Mouse (Mus musculus): ENCODE data around the gene Thada.
"Not testable (repeated sequence)": the region's sequence is repeated elsewhere in the genome, so short reads cannot be mapped to it uniquely, and the experiment has no call there.

Thada gene

DNA sequence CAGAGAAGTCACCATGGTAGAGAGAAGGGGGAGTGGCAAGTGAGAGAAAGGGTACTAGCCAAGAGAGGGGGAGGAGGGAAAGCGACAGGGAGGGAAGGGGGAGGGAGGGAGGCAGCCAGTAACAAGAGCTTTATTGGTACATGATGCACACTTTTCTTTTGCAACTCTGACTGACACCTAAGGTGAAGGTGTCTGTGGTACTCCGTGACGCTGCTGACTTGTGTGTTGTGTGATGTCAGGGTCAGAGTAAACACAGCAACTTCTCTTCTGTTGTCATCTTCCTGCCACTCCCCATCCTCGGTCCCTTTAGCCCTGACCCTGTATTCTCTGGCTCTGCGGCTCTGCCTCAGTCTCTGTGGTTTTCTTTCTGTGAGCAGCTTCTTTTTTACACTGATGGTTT lies 239.8 kb downstream of the Thada start:
- no peak for DNase-seq (ENCODE audit: low read depth, low spot score)

DNA sequence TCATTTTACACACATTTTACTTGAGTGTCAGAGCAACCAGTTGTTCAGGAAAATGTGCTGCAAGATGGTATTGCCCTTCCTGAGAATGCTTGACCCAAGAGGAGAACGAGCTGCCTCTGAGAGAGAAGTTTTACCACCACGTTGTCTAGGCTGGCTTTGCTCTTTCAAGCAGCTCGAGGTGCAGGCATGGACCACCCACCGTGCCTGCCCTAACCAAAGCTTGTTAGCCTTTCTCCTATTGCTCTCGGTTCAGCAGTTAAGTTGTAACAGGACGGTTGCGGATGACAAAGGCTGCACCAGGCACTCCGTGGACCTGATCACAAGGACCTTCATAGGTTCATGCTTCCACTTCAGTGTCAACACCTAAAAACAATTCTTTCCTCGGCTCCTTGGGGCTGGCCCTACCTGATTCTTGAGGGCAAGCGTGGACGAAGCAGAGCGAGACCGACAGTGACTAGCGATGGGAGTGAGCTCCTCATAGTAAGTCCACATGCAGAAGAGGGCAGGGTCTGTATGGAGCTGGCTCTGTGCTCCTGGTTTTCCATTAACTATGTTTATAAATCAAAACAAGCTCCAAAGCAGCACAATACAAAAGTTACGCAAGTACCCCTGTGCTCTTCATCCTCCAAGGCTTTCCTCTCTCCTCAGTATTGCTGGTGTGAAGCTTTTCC lies 241.7 kb downstream of the Thada start:
- DNase-seq (ENCODE audit: low read depth, low spot score), result no peak

DNA sequence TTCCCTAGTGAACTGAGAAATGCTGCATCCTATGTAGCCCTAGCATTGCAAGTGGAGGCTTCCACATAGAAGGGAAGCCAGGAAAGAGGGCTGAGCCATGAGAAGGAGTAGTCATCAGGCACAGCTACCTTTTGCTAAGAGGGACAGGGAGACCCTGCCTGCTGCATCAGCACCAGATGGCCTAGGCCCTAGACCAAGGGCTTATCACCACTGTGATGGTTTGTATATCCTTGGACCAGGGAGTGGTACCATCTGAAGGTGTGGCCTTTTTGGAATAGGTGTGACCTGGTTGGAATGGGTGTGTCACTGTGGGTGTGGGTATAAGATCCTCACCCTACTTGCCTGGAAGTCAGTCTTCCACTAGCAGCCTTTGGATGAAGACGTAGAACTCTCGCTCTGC lies 247.2 kb downstream of the Thada start:
- DNase-seq (ENCODE audit: low read depth, low spot score), result not testable (repeated sequence)

DNA sequence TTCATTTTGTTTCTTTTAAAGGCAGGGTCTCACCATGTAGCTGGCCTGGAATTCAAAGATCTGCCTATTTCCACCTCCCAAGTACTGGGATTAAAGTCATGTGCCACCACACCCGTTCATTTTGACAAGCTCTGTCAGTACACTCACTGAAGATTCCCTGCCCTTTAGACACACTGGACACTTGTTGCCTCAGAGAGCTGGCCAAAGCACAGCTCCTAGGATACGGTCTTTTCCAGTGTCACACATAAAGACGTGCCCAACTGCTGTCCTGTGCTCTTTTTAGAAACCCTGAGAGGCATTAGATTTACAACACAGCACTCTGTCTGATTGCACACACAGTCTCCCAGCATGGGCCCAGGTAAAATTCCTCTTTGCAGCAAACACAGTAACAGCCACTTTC lies 248.3 kb downstream of the Thada start:
- no peak for DNase-seq (ENCODE audit: low read depth, low spot score)

DNA sequence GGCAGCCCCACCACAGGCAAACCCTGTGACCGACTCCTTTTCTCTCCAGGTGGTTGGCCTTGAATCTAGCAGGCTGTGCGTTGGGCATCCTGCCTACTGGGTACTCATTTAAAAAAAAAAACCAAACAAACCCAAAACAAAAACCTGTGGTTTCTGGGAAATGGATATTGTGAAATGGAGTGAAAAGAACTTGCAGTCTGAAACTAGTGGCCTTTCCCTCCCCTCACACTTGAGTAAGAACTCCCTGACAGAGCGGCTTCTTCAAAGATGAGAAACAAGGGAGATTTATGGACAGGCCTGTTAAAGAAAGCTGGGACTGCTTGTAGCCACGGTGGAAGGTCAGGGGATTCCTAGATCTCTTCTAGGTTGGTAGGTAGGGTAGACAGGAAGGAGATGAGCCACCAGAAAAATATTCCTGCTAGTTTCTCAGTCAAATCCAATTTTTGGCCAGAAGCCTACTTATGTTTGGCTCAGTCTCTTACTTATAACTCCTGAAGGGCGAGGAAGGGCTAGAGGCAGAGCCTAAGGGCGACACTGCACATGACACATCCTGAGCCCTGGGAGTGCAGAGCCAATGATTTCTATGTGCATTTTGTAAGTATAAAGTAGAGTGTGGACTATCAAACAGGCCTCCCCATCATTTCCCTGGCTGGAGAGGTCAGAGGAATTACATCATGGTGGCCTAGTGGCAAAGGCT lies 250.6 kb downstream of the Thada start:
- no peak for DNase-seq (ENCODE audit: low read depth, low spot score)

DNA sequence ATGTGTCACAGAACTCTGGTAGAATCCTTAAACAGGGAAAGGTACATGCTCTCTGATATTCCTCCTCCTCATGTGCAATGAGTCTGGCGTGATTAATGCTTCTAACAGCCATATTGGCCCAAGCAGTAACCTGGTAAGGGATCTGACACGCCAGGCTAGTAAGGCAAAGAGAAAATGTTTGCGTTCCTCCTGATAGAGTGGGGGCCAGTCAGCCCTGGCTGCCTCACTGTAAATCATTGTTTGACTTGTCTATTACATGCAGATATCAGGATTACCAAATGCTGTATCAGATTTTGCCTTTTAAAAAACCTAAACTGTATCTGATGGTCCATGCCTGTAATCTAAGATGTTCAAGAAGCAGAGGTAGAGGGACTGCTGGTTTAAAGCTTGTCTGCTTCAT lies 252.5 kb downstream of the Thada start:
- DNase-seq (ENCODE audit: low read depth, low spot score), result no peak

DNA sequence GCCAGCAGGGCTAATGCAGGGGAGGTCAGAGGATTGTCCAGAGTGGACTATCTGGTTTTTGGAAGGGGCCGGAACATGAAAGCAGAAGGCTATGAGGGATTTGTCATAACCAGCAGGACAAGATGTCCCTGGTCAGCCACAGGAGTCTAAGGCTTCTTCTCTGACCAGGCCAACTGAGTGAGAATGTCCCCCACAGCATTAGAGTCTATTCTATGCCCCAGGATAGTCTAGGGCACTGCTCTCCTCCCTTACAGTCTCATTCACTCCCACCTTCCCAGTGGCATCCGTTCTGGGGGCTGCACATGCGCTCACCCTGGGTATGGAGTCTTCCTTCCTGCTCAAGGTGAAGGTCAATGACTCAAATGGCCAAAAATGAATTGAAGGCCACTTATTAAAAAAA lies 258.4 kb downstream of the Thada start:
- no peak for DNase-seq (ENCODE audit: low read depth, low spot score)

DNA sequence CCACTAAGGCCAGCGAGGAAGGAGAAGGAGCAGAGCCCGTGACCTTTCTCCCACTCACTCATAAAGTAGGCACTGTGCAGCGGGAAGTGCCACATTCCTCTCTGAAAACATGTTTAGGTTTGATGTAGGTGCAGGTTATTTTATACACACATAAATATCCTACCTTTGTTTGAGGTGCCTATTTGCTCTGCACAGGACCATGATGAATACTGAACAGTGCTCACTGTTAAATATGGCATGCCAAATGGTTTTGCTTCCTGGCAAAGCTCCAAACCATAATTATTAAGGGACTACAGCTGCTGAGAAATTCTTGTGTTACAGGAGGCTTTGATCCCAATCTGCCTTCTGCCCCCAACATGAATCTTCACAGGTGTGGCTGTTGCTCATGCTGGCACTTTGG lies 259.8 kb downstream of the Thada start:
- no peak for DNase-seq (ENCODE audit: low read depth, low spot score)

DNA sequence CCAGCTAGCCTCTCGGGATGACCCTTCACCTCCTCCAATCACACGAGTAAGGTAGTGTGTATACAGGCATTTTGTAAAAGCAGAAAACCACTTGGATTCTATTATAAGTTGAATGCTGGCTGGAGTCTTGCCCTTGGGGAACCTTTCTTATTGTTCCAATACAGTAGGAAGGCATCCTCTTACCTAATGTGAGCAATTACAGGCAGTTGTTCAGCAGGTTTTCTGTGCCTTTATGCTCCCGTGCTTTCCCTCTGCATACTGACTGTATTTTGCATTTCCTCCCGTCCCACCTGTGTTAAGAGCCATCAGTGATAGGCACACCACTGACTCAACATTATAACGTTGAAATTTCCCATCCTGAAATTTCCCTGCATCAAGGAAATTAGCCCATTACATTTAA lies 261.0 kb downstream of the Thada start:
- no peak for DNase-seq (ENCODE audit: low read depth, low spot score)

DNA sequence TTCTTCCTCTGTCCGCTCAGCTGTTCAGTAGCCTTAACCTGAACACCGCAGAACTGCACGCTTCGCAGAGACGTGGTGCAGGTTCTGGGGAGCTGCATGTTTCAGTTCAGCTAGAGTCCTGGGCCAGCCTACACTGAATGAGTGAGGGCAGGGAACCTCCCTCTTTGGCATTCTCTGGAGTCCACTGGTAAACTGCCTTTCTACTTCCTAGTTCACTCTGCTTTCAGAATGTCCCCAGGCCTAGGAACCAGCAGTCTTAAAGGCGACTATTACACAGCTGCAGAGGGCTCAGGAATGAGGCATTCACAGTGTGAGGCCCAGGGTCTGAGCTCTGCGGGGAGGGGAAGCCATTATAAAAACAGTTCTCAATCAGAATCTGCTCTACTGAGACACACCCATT lies 262.7 kb downstream of the Thada start:
- no peak for DNase-seq (ENCODE audit: low read depth, low spot score)

DNA sequence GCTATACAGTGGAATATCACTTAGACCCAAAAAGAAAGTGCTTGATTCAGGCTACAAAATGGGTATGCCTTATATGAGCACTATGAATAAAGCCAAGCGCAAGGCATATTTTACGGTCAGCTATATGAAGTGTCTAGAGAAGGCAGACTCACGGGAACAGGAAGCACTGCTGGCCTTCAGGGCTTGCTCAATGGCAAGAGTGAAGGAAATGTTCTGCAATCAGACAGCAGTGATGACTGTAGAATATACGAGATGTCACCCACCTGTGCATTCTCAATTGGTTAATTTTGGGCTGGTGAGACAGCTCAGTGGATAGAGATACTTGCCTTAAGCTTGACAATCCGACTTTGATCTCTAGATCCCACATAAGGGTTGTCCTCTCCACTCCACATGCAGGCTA lies 264.8 kb downstream of the Thada start:
- no peak for DNase-seq (ENCODE audit: low read depth, low spot score)

DNA sequence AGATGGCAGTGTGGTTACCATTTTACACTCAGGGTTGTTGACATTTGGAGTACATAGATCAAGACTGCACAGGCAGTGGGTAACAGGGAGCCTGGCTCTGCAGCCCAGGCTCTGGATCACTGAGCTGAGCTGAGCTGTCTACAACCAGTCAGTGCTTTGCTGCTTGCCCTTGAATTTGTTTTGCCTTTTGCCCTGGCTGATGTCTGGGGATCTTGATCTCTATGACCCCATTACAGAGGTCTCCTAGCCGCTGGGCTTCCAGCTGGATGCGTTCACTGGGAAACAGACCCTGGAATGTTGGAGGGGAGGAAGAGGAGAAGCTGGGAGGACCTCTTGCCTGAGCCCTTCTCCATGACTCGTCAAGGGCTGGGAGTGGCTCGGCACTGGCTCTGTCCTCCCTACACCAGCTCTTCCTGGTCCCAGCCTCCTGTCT lies 268.1 kb downstream of the Thada start:
- DNase-seq (ENCODE audit: low read depth, low spot score), result no peak

DNA sequence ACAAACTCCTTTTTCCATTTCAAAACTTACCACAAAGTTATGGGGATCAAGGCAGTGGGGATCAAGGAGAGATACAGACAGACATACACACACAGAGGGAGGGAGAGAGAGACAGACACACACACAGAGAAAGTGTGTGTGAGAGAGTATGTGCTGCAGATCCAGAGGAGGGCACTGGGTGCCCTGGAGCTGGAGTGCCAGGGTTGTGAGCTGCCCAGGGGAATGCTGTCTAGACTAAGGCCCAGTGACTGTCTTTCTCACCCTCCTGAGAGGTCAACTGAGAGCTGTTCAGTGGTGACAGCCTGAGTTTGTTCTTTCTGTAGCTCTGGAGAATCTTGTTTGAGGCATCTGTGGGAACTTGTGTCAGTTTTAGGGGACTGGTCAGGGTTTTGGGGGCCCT lies 269.7 kb downstream of the Thada start:
- DNase-seq (ENCODE audit: low read depth, low spot score), result no peak

DNA sequence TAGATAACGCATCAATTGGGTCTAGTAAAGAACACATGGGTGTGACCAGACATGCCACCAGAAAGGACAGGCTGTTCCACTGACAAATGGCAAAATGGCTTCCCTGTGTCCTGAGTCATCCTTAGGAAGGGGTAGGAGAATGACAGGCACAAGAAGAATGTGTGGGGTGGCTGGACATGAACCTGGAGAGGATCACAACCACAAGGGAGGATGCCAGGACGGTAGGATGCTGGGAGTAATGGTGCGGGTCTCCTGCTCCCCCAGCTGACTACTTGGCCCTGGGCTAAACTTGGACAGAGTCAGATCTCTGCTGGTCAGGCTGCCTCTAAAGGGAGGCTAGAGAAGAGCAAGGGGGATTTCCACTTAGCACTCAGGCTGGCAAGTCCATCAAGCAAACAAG lies 270.2 kb downstream of the Thada start:
- no peak for DNase-seq (ENCODE audit: low read depth, low spot score)

DNA sequence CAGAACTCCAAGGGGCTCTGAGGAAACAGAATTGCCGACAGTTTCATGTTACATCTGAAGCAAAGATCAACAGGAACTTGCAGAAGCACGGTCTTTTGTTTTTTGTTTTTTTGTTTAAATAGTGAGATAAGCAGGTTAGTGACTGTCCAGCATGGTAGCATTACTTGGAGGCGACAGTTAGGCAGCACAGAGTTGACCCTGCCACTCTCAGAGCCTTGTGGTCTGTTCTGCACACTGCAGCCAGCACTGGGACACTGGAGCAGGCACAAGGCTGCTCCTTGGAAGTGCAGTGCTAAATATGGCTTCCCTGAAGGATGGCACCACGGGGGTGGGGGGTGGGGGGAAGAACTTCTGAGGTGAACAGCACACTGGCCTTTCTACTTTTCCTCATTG lies 271.0 kb downstream of the Thada start:
- DNase-seq (ENCODE audit: low read depth, low spot score), result no peak

DNA sequence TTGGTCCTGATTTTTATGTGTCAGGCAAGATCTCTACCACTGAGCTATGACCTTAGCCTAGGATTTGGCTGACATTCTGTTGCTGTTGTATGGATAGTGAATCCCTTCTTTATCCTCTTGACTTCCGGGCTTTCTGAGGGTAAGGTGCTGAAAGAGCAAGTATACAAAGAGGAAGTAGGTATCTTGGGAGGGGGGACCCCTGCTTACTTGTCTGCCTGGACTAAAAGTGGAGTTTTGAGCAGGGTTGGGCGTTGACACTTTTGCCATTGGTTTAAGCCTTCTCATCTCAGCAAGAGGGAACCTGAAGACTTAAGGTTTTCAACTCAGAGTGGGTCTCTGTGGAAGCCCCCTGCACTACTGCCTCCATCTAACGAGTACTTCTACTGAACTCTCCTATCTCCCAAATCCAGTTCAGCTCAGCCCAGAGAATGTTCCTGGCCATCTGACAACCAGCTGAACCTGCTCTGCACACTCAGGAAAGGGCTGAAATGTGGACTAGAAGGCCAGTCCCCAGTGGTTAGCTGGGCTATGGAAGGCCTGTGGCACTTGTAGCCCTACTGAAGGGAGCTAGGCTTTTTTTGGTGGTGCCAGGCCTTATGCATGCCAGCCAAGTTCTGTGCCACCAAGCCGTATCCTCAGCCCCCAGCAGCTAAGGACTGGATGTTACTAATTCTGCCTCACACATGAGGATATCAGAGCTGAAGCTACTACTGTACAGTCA lies 271.6 kb downstream of the Thada start:
- DNase-seq (ENCODE audit: low read depth, low spot score), result no peak

DNA sequence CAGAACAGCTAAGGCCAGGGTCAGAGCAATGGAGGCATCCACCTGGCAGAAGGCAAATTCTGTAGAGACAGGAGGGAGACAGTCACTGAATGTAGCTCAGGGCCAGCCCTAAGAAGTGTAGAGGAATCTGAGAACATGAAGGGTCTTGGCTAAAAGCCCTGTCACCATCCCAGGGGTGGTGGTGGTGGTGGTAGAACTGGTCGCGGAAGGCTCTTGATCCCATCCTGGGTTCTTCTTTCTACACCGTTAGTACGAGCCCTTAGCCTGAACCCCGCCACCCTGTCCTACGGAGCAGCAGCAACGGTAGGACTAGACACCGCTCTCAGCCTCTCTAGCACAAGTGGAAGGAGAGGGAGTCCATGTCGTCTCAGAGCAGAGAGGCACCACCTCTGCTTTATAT lies 272.6 kb downstream of the Thada start:
- DNase-seq (ENCODE audit: low read depth, low spot score), result no peak

DNA sequence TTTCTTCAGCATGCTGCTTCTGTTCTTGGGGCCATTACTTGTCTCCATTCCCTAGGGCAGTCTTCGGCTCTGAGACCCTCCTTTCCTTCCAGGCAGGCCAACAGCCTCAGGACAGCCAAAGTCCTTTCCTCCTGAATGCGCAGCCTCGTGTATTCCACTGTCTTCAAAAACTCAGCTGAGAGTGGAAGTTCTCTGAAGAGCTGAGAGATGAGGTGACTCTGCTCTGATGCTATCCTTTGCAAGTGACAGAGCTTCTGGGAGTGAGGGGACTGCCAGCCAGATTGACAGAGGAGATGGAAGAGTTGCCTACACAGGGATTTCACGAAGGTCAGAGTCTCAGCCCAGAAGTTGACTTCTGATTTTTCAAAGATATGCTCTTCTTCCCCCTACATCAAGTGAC lies 274.1 kb downstream of the Thada start:
- no peak for DNase-seq (ENCODE audit: low read depth, low spot score)

DNA sequence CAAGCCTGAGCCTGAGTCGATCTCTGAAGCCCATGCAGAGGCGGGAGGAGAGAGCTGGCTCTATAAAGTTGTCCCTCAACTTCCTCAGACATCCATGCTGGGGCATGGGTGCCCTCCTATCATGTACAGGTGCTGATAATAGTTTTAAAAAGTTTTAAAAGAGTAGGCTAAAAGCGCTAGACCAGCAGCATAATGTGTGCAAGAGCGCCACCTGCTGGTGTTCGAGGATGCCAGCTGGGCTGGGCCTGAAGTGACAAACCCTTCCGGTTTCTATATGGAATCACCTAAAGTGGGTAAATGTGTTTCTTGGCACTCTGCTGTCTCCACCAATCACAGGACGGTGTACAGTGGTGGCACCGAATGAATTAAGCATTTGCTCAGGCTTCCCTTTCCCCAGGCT lies 275.1 kb downstream of the Thada start:
- peak; percentile 63 for DNase-seq (ENCODE audit: low read depth, low spot score)

DNA sequence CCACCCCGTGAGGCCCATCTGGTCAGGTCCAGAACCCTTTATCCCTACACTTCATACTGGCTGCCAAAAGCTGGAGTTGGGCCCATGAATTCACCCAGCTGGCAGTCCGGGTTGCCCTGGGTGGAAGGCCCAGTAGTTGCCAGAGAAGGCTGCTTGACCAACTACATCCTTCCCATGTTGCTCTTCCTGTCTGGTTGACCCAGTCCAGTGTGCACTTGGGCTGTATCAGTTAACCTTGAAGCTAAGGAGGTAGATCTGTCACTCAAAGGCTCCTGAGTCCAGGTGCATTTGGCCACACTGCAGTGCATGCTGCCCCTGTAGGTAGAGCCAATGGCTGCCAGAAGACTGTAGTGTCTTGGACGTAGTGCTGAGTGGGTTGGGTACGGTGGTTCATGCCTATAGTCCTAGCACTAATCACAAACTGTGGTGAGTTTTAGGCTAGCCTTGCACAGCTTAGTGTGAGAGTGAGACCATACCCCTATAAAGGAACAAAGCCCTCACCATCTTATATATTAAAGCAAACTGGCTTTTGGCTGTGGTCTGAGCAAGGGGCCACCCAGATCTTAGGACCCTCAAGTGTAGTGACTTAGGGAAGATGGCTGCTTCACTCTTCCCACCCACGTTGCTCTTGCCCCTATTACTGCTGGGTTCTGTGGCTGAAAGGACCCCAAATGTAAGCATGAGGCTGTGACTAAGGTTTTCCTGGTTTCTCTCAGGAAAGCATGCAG lies 276.7 kb downstream of the Thada start:
- DNase-seq (ENCODE audit: low read depth, low spot score), result no peak

DNA sequence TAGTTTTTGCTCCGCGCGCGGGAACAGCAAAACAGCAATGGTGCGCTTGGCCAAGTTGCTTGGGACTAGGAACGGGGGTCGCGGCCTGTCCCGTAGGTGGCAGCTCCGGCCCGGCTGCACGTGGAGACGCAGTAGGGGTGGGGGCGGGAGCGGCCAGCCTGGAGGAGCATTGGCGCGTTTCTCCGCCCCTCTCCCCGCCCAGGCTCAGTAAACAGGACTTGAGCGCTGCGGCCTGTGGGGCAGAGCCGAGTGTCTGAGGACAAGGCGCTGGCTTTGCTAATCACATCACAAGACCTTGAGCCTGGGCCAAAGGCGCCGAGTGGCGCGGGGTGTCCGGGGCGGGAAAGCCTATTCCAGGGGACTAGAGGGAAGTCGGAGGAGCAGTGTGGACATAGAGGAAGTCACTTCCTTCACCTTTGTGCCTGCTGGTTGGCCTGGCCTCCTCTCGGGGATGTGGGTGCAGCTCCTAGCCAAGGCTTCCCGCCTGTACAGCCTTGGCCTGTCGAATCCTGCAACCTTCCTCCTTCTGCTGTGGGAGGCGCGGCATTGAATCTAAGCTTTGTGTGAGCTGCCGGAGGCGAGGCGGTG lies 277.5 kb downstream of the Thada start:
- peak; percentile 83 for DNase-seq (ENCODE audit: low read depth, low spot score)

All from retina, adult 2 months (tissue).